Mouse (Mus musculus) adipose tissue, adult 10 weeks (tissue): Measurements from ENCODE around the gene Inhbb. TPM values are rescaled to one million over a fixed set of nuclear protein-coding genes. Genes with fewer than 3 reads are reported as not detected.

Experiments used
- polyA plus RNA-seq: library from polyadenylated mRNA; stranded (reverse); fragments of 350-450 nt; fragmentation: Illumina TruSeq; extraction: RNeasy Lipid Tissue Mini Kit (QIAGEN cat#74804); gene quantifications from one replicate; pipeline ENCODE4 v1.2.3, GENCODE M21; 2014; ENCODE audit warnings: low read depth, low replicate concordance

The Inhbb gene
- polyA plus RNA-seq: 31.8 TPM

DNA sequence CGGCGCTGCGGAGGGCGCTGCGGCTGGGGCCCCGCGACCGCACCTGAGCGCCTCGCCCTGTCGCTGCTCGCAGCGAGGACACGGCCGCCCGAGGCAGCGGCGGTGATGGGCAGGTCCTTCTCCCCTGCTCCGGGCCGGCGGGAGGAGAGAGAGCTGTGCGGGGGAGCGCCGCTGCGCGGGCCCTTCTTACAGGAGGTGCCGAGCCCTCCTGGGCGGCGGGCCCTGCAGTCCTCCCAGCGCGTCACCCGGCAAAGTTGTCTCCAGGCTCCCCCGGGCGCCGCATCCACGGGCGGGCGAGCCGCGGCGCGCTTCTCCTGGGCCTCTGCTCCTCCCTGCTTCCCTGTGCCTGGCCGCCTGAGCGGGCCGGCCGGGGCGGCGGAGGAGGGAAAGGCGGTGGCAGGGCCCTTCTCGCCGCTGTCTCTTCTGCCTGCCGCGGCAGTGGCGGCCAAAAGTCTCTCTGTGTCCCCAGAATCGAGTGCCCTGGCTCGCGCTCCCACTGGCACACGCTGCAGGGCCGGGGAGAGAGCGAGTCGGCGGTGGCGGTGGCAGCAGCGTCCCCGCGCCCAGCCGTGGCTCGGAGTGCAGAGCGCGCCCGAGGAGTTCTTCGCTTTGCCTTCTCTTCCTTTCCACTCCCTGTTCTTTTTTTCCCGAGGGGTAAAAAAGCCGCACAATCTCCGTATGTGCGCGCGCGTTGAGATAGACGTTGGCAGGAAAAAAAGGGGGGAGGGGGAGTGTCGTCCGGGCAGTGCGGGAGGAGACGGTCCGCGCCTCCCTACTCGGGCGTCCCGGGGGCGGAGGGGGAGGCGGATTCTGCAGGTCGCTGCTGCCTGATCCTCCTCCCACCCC, at the start of gene Inhbb:
Inhbb (minus strand) TSS at position 673 of the 846 bp plus-strand sequence.

Other genes starting within 250 kb of the Inhbb start
- gene Ralb, start 82.5 kb upstream of the Inhbb start, polyA plus RNA-seq: 31.3 TPM
- gene Tmem185b, start 103.9 kb upstream of the Inhbb start, polyA plus RNA-seq: 10.2 TPM
- gene Epb41l5, start 226.8 kb upstream of the Inhbb start, polyA plus RNA-seq: 20.8 TPM